In the genomic region with DNA sequence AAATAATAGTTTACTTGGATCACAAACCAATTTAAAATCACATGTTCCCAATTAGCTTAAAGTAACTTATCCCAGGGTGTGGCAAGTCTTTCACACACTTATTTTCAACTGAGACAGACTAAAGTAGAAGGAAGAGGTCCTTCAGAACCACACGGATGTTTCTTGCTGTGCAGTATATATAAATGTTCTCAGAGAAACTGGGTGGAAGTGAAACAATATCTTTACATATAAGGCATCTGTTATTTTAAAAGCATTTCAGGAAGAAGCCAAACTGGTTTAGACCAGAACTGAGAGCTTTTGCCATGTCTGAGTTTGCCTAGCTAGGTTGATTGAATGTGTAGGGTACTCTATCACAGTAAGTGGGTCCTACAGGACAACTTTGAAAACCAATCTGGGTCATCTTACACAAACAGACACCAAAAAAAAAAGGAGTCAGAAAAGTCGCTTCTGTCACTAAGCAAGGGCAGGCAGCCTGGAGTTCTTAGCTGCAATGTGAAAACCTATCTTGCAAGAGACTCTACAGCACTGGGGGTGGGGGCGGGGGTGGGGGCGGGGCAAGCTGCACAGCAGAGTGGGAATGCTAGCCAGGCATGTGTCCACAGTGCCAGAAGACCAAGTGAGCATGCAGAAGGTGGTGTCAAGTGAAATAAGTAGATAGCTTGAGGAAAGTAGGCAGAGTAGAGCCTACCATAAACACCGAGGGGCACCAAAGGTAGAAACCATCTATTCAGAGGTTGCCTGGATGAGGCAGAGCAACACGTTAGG, we compare ENCODE assay signal across 27 mouse cellular contexts.
DNase-seq lines count a peak whose midpoint lies in the region; ATAC-seq and TF ChIP-seq lines count a peak whose summit lies in the region.
"Had no signal": no experiment of that assay in that cellular context is flagged by ENCODE, and none has a peak within 500 bp of the region (broad histone marks: within the 10 kb centered on the region; RNA-seq: fewer than 3 reads in every experiment).

No protein-coding gene starts in this region.

- H3K4me3 ChIP-seq in kidney, embryonic 15.5 days (replicated peaks): no peak overlapping the region
- no peak overlapping the region for H3K4me3 ChIP-seq in left cerebral cortex, adult 2 months
- H3K4me3 ChIP-seq: embryonic facial prominence, embryonic 12.5 days; embryonic facial prominence, embryonic 15.5 days; heart, adult 2 months; heart, embryonic 10.5 days; heart, embryonic 13.5 days; hindbrain, embryonic 13.5 days had no signal

- ATAC-seq in frontal cortex, adult (ENCODE audit: low TSS enrichment): peak; percentile 76
- peak; percentile 90 for ATAC-seq in kidney, embryonic 15.5 days (replicated peaks; ENCODE audit: low FRiP score)
- ATAC-seq: activated CD4-positive, CD25-positive, alpha-beta regulatory T cell, adult 4 months; forebrain, embryonic 14.5 days; forebrain, postnatal 0 days; hindbrain, embryonic 16.5 days had no signal

- H3K9me3 ChIP-seq in kidney, embryonic 15.5 days (replicated peaks): no peaks in the 10 kb centered on the region
- H3K9me3 ChIP-seq: embryonic facial prominence, embryonic 12.5 days; embryonic facial prominence, embryonic 15.5 days; heart, embryonic 10.5 days; heart, embryonic 13.5 days; hindbrain, embryonic 13.5 days had no signal

- 40% methylated on average over 6 of the region's 6 CpGs for WGBS in kidney, embryonic 15.5 days

- 0 out of 2 replicates have a peak, but pooled peaks cover 2% of the 10 kb centered on the region for H3K4me1 ChIP-seq in kidney, embryonic 15.5 days
- H3K4me1 ChIP-seq: embryonic facial prominence, embryonic 15.5 days had no signal

- H3K27ac ChIP-seq in kidney, embryonic 15.5 days: no peak overlapping the region
- 0 out of 2 replicates have a peak overlapping the region, but pooled peaks have one; percentile 47 for H3K27ac ChIP-seq in left cerebral cortex, adult 2 months
- H3K27ac ChIP-seq: embryonic facial prominence, embryonic 12.5 days; embryonic facial prominence, embryonic 15.5 days; heart, adult 2 months; heart, embryonic 10.5 days; heart, embryonic 13.5 days; hindbrain, embryonic 13.5 days had no signal

- no peak for TF ChIP-seq CTCF in left cerebral cortex, adult 2 months (IDR thresholded peaks at IDR 0.05)

- intact Hi-C loops in left cerebral cortex, adult 2 months (cut with DNase I): loop anchor here (10.0 kb wide), 1 partner anchor 432 kb away; no protein-coding TSS in a partner anchor
- intact Hi-C loops in left cerebral cortex, postnatal 10 days (cut with DNase I): no loop called here

- no peak overlapping the region for H3K4me2 ChIP-seq in kidney, embryonic 15.5 days
- H3K4me2 ChIP-seq: embryonic facial prominence, embryonic 12.5 days; embryonic facial prominence, embryonic 15.5 days; heart, embryonic 13.5 days; hindbrain, embryonic 13.5 days had no signal

- no peaks in the 10 kb centered on the region for H3K36me3 ChIP-seq in kidney, embryonic 15.5 days
- H3K36me3 ChIP-seq: embryonic facial prominence, embryonic 12.5 days; embryonic facial prominence, embryonic 15.5 days; heart, embryonic 10.5 days; heart, embryonic 13.5 days; hindbrain, embryonic 13.5 days had no signal

- H3K27me3 ChIP-seq in kidney, embryonic 15.5 days: no peaks in the 10 kb centered on the region
- H3K27me3 ChIP-seq: embryonic facial prominence, embryonic 12.5 days; embryonic facial prominence, embryonic 15.5 days; heart, embryonic 13.5 days; hindbrain, embryonic 13.5 days had no signal

- no peak overlapping the region for H3K9ac ChIP-seq in kidney, embryonic 15.5 days
- H3K9ac ChIP-seq: embryonic facial prominence, embryonic 12.5 days; embryonic facial prominence, embryonic 15.5 days; forebrain, postnatal 0 days; heart, embryonic 13.5 days; hindbrain, embryonic 13.5 days had no signal

- DNase-seq in frontal cortex, postnatal 36 days (ENCODE audit: low spot score in 2 of 2): no peak
- no peak for DNase-seq in kidney, postnatal 10 days
- DNase-seq in left cerebral cortex, adult 2 months (ENCODE audit: extremely low spot score in 1 of 2, low spot score in 2 of 2): no peak
- no peak for DNase-seq in left cerebral cortex, postnatal 10 days (ENCODE audit: extremely low spot score in 1 of 2, low spot score in 2 of 2)
- no peak for DNase-seq in right cerebral cortex, postnatal 25 days
- DNase-seq: adrenal gland, adult 8-10 months; adrenal gland, postnatal 25 days; cerebellum, adult 11-12 months; cerebellum, adult 8-10 months; cerebellum, postnatal 36 days; embryo, embryonic 11 days; forebrain, postnatal 0 days; gastrocnemius, postnatal 10 days; gastrocnemius, postnatal 36 days; heart, adult 2 months; heart, postnatal 14 days; heart, postnatal 4 days had no signal
